Mouse (Mus musculus): ENCODE data around the gene Msl2.

The Msl2 gene

GRCm38 (mm10) chr9:101073987-101074331, at the start of gene Msl2:
TSS of gene Msl2 (plus strand) at chr9:101074101.
- DNase-seq (ENCODE audit: extremely low read depth, insufficient read length, low spot score), result no peak

GRCm38 (mm10) chr9:101033761-101034447, 40.0 kb upstream of the Msl2 start:
- DNase-seq (ENCODE audit: extremely low read depth, insufficient read length, low spot score), result peak; percentile 11

GRCm38 (mm10) chr9:101034448-101035098, 39.3 kb upstream of the Msl2 start, which contains the start of gene Pccb:
TSS of gene Pccb (minus strand) at chr9:101034898.
- peak; percentile 96 for DNase-seq (ENCODE audit: extremely low read depth, insufficient read length, low spot score)

GRCm38 (mm10) chr9:101035836-101036596, 37.9 kb upstream of the Msl2 start:
- DNase-seq (ENCODE audit: extremely low read depth, insufficient read length, low spot score), result no peak

- no peak for DNase-seq (ENCODE audit: extremely low read depth, insufficient read length, low spot score)
Observed at GRCm38 (mm10) chr9:101036876-101037275, 37.0 kb upstream of the Msl2 start.

- no peak for DNase-seq (ENCODE audit: extremely low read depth, insufficient read length, low spot score)
Observed at GRCm38 (mm10) chr9:101037396-101037795, 36.5 kb upstream of the Msl2 start.

GRCm38 (mm10) chr9:101038634-101039033, 35.3 kb upstream of the Msl2 start:
- no peak for DNase-seq (ENCODE audit: extremely low read depth, insufficient read length, low spot score)

GRCm38 (mm10) chr9:101041508-101041907, 32.4 kb upstream of the Msl2 start:
- DNase-seq (ENCODE audit: extremely low read depth, insufficient read length, low spot score), result no peak

GRCm38 (mm10) chr9:101042249-101042648, 31.7 kb upstream of the Msl2 start:
- no peak for DNase-seq (ENCODE audit: extremely low read depth, insufficient read length, low spot score)

GRCm38 (mm10) chr9:101045710-101046338, 28.1 kb upstream of the Msl2 start:
- no peak for DNase-seq (ENCODE audit: extremely low read depth, insufficient read length, low spot score)

GRCm38 (mm10) chr9:101052007-101052406, 21.9 kb upstream of the Msl2 start:
- no peak for DNase-seq (ENCODE audit: extremely low read depth, insufficient read length, low spot score)

- no peak for DNase-seq (ENCODE audit: extremely low read depth, insufficient read length, low spot score)
Observed at GRCm38 (mm10) chr9:101052691-101053090, 21.2 kb upstream of the Msl2 start.

- no peak for DNase-seq (ENCODE audit: extremely low read depth, insufficient read length, low spot score)
Observed at GRCm38 (mm10) chr9:101053279-101053678, 20.6 kb upstream of the Msl2 start.

- no peak for DNase-seq (ENCODE audit: extremely low read depth, insufficient read length, low spot score)
Observed at GRCm38 (mm10) chr9:101057156-101057555, 16.7 kb upstream of the Msl2 start.

- no peak for DNase-seq (ENCODE audit: extremely low read depth, insufficient read length, low spot score)
Observed at GRCm38 (mm10) chr9:101061035-101061434, 12.9 kb upstream of the Msl2 start.

GRCm38 (mm10) chr9:101062253-101062780, 11.6 kb upstream of the Msl2 start:
- no peak for DNase-seq (ENCODE audit: extremely low read depth, insufficient read length, low spot score)

GRCm38 (mm10) chr9:101065076-101065602, 8.8 kb upstream of the Msl2 start:
- DNase-seq (ENCODE audit: extremely low read depth, insufficient read length, low spot score), result no peak

GRCm38 (mm10) chr9:101069781-101070180, 4.1 kb upstream of the Msl2 start:
- DNase-seq (ENCODE audit: extremely low read depth, insufficient read length, low spot score), result no peak

GRCm38 (mm10) chr9:101072506-101072905, 1.4 kb upstream of the Msl2 start:
- no peak for DNase-seq (ENCODE audit: extremely low read depth, insufficient read length, low spot score)
